Mouse (Mus musculus) MEL-GATA-1-ER (cell line): ENCODE results near the gene Fibcd1.

Experiments
- DNase-seq: peaks from one replicate; pipeline ENCODE4 v3.0.0-alpha.2; 2012; ENCODE audit warnings: low read depth; ENCODE audit errors: extremely low read depth

Fibcd1 gene

DNA sequence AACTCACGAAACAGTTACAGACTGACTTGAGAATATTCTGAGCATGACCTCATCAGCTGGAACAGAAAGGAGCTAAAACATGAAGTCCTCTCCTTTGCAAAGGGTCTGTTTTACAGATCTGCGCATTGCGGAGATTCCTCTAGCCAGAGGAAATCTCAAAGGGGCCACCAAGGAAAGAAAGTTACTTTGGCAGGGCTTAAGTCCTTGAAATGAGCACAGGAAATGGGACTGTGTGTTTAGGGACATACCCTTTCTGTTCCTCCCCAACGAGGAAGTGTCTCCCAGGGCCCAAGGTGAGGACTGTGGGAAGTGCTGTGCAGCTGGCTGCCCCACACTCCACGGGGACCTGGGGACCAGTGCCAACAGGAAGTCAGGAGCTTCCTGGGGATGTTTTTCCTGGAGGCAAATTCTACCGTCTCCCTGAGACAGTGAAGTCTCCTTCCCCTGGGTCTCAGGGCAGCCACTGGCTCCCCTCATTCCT lies 76.1 kb downstream of the Fibcd1 start:
- DNase-seq, result no peak

DNA sequence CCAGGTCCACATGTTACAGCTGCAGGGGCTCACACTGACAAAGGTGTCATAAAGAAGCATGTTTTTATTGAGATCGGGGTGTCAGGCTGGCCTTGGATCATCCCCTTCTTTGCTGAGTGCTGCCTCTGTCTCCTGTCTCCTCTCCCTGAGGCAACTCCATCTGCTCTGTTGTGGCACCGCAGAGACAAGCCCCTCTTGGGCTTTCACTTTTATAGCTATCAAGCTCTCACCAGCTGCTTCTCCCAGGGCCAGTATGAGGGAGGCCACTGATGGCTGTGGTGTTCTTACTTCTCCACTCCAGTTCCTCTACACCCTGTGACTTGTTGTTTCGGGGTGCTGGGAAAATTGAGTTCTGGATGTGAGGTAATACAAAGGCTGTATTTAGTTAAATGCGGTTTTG lies 76.7 kb downstream of the Fibcd1 start:
- DNase-seq, result no peak

DNA sequence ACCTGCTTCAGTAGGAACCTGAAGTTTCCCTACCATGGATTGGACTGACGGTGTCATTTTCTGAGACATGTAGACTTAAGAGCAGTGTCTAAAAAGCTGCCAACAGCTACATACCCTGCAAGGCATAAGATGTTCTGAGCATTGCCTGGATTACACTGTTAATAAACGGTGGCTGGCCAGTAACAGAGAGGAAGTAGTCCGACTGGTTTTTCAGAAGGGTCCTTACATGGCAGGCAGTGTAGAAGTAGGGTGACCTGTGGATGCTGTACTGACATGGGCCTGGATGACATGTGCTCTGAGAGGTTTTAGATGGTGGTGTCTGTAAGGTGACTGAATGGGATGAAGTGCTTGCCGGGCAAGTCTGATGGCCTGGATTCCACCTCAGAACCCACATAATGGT lies 78.0 kb downstream of the Fibcd1 start:
- no peak for DNase-seq

DNA sequence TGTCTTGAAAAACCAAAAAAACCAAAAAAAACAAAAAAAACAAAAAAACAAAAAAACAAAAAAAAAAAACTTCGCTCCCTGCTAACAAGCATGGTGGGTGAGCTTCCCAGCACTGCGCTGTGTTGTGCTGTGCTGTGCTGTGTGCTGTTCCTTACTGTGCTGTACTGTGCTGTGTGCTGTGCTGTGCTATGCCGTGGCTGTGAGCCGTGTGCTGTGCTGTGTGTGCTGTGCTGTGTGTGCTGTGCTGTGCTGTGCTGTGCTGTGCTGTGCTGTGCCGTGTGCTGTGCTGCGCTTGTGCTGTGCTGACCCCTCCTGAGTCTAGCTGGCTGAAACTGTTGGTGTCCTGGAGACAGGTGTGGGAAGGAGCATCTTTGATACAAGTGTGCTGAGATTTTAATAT lies 78.7 kb downstream of the Fibcd1 start:
- no peak for DNase-seq
